Mouse (Mus musculus) liver, postnatal 0 days (tissue): Measurements from ENCODE around the gene Lin37.

Experiments used
- CTCF ChIP-seq: sonication (generic); IDR thresholded peaks from 2 replicates; pipeline ENCODE4 v1.5.1; 2016; ENCODE audit warnings: antibody characterized with exemption, low read depth
- EP300 ChIP-seq: IDR thresholded peaks from 2 replicates; pipeline ENCODE4 v1.6.1; 2016; ENCODE audit warnings: antibody characterized with exemption, low read depth, mild to moderate bottlenecking

DNA sequence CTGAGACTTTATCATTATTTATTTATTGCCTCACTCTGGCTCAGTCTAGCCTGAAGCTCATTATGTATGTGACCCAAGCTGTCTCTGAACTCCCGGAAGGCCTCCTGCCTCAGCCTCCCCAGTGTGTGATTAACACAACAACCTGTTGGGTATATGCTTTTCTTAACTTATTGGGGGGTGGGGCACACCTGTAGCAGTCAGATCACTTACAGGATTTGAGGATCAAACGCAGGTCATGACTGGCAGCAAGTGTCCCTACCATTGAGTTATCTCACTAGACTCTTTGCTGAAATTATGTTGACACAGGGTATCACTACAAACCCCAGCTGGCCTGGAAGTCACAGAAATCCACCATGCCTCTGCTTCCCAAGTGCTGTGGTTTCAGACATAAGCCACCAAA is 658 bp upstream of the Lin37 start:
- TF ChIP-seq CTCF (no peak), EP300 (no peak)
